Comparison of ENCODE assay signal across 15 mouse cellular contexts in the genomic region with DNA sequence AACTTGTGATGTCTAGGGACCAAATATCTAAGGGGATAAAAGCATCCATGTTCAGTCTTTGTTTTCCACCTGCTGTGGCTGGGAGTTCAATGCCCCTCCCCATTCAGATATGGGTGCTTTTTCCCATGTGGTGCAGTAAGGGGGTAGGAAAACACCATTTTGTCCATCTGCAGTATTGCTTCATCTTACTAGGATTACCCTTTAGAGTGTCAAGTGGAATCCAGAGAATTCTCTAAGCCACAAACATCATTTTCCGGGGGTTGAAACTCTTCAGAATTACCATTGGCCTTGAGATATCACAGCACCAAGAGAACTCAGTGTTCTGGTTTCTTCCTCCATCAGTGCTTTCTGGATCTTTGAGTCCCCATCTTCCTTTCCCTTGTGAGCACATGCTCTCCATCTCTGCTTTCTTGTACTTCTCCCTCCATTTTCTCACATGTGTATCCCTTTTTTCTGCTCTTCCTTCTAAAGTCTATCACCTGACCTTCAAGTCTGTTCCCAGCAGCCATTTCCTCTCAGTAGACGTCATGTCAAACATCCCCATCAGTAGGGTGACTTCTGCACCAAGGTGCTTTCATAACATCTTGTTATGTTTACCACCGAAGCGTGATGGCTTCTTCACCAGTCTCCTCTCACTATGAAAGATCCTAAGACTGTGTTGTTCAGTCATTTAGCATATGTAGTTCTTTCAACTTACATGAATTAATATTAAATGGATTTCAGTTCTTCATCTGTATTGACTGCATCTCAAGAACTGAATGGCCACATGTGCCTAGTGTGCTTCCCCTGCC.
DNase-seq lines count a peak whose midpoint lies in the region; ATAC-seq lines count a peak whose summit lies in the region.
"Had no signal": no experiment of that assay in that cellular context is flagged by ENCODE, and none has a peak within 500 bp of the region (broad histone marks: within the 10 kb centered on the region; RNA-seq: fewer than 3 reads in every experiment).

No protein-coding gene starts in this region.

- no peaks in the 10 kb centered on the region for H3K9me3 ChIP-seq in heart, embryonic 12.5 days (replicated peaks)
- no peaks in the 10 kb centered on the region for H3K9me3 ChIP-seq in embryonic facial prominence, embryonic 14.5 days (ENCODE audit: control insufficient read depth, low read length)
- H3K9me3 ChIP-seq in hindbrain, embryonic 16.5 days (ENCODE audit: control insufficient read depth, low read length), result no peaks in the 10 kb centered on the region
- H3K9me3 ChIP-seq in heart, embryonic 11.5 days (replicated peaks; ENCODE audit: control insufficient read depth, low read length), result no peaks in the 10 kb centered on the region
- H3K9me3 ChIP-seq: heart, embryonic 15.5 days had no signal

- no peak overlapping the region for H3K4me2 ChIP-seq in heart, embryonic 12.5 days
- no peak overlapping the region for H3K4me2 ChIP-seq in embryonic facial prominence, embryonic 14.5 days (ENCODE audit: low read depth, low read length)
- no peak overlapping the region for H3K4me2 ChIP-seq in hindbrain, embryonic 16.5 days (ENCODE audit: low read length)
- no peak overlapping the region for H3K4me2 ChIP-seq in heart, embryonic 11.5 days
- H3K4me2 ChIP-seq: heart, embryonic 15.5 days had no signal

- 80% methylated on average over 4 of the region's 4 CpGs for WGBS in heart, embryonic 12.5 days
- 73% methylated on average over 4 of the region's 4 CpGs for WGBS in embryonic facial prominence, embryonic 14.5 days
- 78% methylated on average over 4 of the region's 4 CpGs for WGBS in hindbrain, embryonic 16.5 days
- WGBS in heart, embryonic 11.5 days (ENCODE audit: insufficient replicate concordance), result 78% methylated on average over 4 of the region's 4 CpGs

- H3K9ac ChIP-seq in heart, embryonic 12.5 days, result no peak overlapping the region
- H3K9ac ChIP-seq in embryonic facial prominence, embryonic 14.5 days (ENCODE audit: low read depth, low read length), result no peak overlapping the region
- H3K9ac ChIP-seq in hindbrain, embryonic 16.5 days (ENCODE audit: low read depth, low read length), result no peak overlapping the region
- no peak overlapping the region for H3K9ac ChIP-seq in heart, embryonic 11.5 days (ENCODE audit: low read depth, low read length)
- H3K9ac ChIP-seq: heart, embryonic 15.5 days had no signal

- ATAC-seq in heart, embryonic 12.5 days (ENCODE audit: insufficient number of reproducible peaks, low FRiP score), result no peak
- no peak for ATAC-seq in embryonic facial prominence, embryonic 14.5 days (ENCODE audit: low read depth)
- no peak for ATAC-seq in hindbrain, embryonic 16.5 days
- ATAC-seq in heart, embryonic 11.5 days (replicated peaks; ENCODE audit: insufficient number of reproducible peaks, low FRiP score, low TSS enrichment), result no peak

- no peaks in the 10 kb centered on the region for H3K27me3 ChIP-seq in heart, embryonic 12.5 days (replicated peaks)
- H3K27me3 ChIP-seq in embryonic facial prominence, embryonic 14.5 days (replicated peaks; ENCODE audit: control insufficient read depth, insufficient read depth, low read length), result no peaks in the 10 kb centered on the region
- H3K27me3 ChIP-seq in hindbrain, embryonic 16.5 days (replicated peaks; ENCODE audit: control insufficient read depth, insufficient read depth, low read length), result no peaks in the 10 kb centered on the region
- no peaks in the 10 kb centered on the region for H3K27me3 ChIP-seq in heart, embryonic 11.5 days (ENCODE audit: control insufficient read depth, insufficient read depth, low read length)
- H3K27me3 ChIP-seq: heart, embryonic 15.5 days had no signal

- H3K4me1 ChIP-seq in heart, embryonic 12.5 days (replicated peaks), result peaks cover 27% of the 10 kb centered on the region
- peaks cover 61% of the 10 kb centered on the region for H3K4me1 ChIP-seq in embryonic facial prominence, embryonic 14.5 days (ENCODE audit: control insufficient read depth, insufficient read depth, low read length)
- peaks cover 47% of the 10 kb centered on the region for H3K4me1 ChIP-seq in hindbrain, embryonic 16.5 days (ENCODE audit: control insufficient read depth, insufficient read depth, low read depth, low read length)
- 0 out of 2 replicates have a peak, but pooled peaks cover 2% of the 10 kb centered on the region for H3K4me1 ChIP-seq in heart, embryonic 11.5 days (ENCODE audit: control insufficient read depth, insufficient read depth, low read length)

- H3K4me3 ChIP-seq in heart, embryonic 12.5 days, result no peak overlapping the region
- no peak overlapping the region for H3K4me3 ChIP-seq in embryonic facial prominence, embryonic 14.5 days (ENCODE audit: low read depth, low read length)
- no peak overlapping the region for H3K4me3 ChIP-seq in hindbrain, embryonic 16.5 days (ENCODE audit: low read length)
- H3K4me3 ChIP-seq in heart, embryonic 11.5 days (ENCODE audit: low read depth, low read length), result no peak overlapping the region
- H3K4me3 ChIP-seq: heart, embryonic 15.5 days had no signal

- DNase-seq in heart, adult 11 months, result peak; percentile 49
- peak; percentile 55 for DNase-seq in 3T3-L1 (ENCODE audit: low read depth, low spot score)
- no peak for DNase-seq in embryonic facial prominence, embryonic 14.5 days (ENCODE audit: low spot score)
- no peak for DNase-seq in cerebellum, postnatal 10 days
- DNase-seq in adrenal gland, adult 2 months, result no peak
- DNase-seq: cerebellum, postnatal 14 days; embryo, embryonic 11 days; kidney, postnatal 4 days; layer of hippocampus, postnatal 36 days; lung, adult 18-20 months; thymus, adult 18-20 months had no signal

- peaks cover 41% of the 10 kb centered on the region for H3K36me3 ChIP-seq in heart, embryonic 12.5 days
- peaks cover 56% of the 10 kb centered on the region for H3K36me3 ChIP-seq in embryonic facial prominence, embryonic 14.5 days (ENCODE audit: control insufficient read depth, insufficient read depth, low read length)
- H3K36me3 ChIP-seq in hindbrain, embryonic 16.5 days (ENCODE audit: control insufficient read depth, insufficient read depth, low read length), result peaks cover 19% of the 10 kb centered on the region
- peaks cover 23% of the 10 kb centered on the region for H3K36me3 ChIP-seq in heart, embryonic 11.5 days (ENCODE audit: control insufficient read depth, insufficient read depth, low read length)

- H3K27ac ChIP-seq in heart, embryonic 12.5 days (ENCODE audit: poor library complexity, severe bottlenecking), result no peak overlapping the region
- H3K27ac ChIP-seq in embryonic facial prominence, embryonic 14.5 days (replicated peaks; ENCODE audit: low read depth, low read length), result peak overlapping the region; percentile 31; the same call in 1 of the 2 replicates
- peak overlapping the region; percentile 48 for H3K27ac ChIP-seq in hindbrain, embryonic 16.5 days (ENCODE audit: low read depth, low read length)
- no peak overlapping the region for H3K27ac ChIP-seq in heart, embryonic 11.5 days (ENCODE audit: low read depth, low read length)
- H3K27ac ChIP-seq: heart, embryonic 15.5 days had no signal

Comparison
In these comparisons a context has a peak if more than half of its experiments do, and no peak if none do; other contexts are left out.
1. DNase-seq: peak in heart, adult 11 months (single experiment) and 3T3-L1 (single experiment); none in embryonic facial prominence, embryonic 14.5 days (single experiment), cerebellum, postnatal 10 days (0 of 2) and adrenal gland, adult 2 months (single experiment).
2. H3K27ac ChIP-seq: peak in embryonic facial prominence, embryonic 14.5 days (single experiment) and hindbrain, embryonic 16.5 days (single experiment); none in heart, embryonic 12.5 days (single experiment) and heart, embryonic 11.5 days (single experiment).